Mouse (Mus musculus) embryonic fibroblast, embryonic 13.5 days (primary cell): ENCODE measurements around the gene Rnf208. TPM values are rescaled to one million over a fixed set of nuclear protein-coding genes. Genes with fewer than 3 reads are reported as not detected.
A peak's percentile ranks its signal among the peaks of the same experiment; 100 is the strongest.

Source experiments
- H3K27ac ChIP-seq: 2 replicates; pipeline ENCODE4 v1.5.1; 2012; ENCODE audit warnings: low read length, control low read depth, inconsistent platforms; ENCODE audit not compliant: insufficient read depth
- H3K4me1 ChIP-seq: 2 replicates; pipeline ENCODE4 v1.6.1; 2011; ENCODE audit warnings: low read length; ENCODE audit not compliant: control insufficient read depth, insufficient read depth
- H3K4me3 ChIP-seq: 2 replicates; pipeline ENCODE4 v1.5.1; 2011; ENCODE audit warnings: mild to moderate bottlenecking, control low read depth, low read length; ENCODE audit not compliant: insufficient read depth
- CTCF ChIP-seq: IDR thresholded peaks from 2 replicates; pipeline ENCODE4 v1.5.1; 2011; ENCODE audit warnings: mild to moderate bottlenecking, control low read depth, low read length, moderate library complexity, borderline replicate concordance; ENCODE audit not compliant: insufficient read depth
- POLR2A ChIP-seq: IDR thresholded peaks from 2 replicates; pipeline ENCODE4 v1.6.1; 2011; ENCODE audit warnings: low read depth, mild to moderate bottlenecking, control low read depth, low read length, moderate library complexity
- polyA plus RNA-seq: library from polyadenylated mRNA; stranded (reverse); fragments of >200 nt; gene quantifications from 2 replicates; pipeline ENCODE4 v1.2.4, GENCODE M21; 2011; ENCODE audit warnings: low read depth; ENCODE audit not compliant: missing spikeins, insufficient read length

Rnf208 gene
- polyA plus RNA-seq, 1 experiment: 0.42 TPM

- Histone ChIP-seq H3K27ac (peak within 1 kb of the TSS; percentile 98), H3K4me1 (peaks cover 3% of the 10 kb centered on the region; the same call in 1 of the 2 replicates), H3K4me3 (peak within 1 kb of the TSS; percentile 94)
- TF ChIP-seq POLR2A: peak; percentile 100
- TF ChIP-seq CTCF: no peak
Measured at GRCm38 (mm10) chr2:25224492-25224765, 17.6 kb upstream of the Rnf208 start, which contains the start of gene Tubb4b. Gene Tubb4b, minus strand, starts transcription at chr2:25224702.

- Histone ChIP-seq H3K4me3 (peak overlapping the region; percentile 54), H3K27ac (peak overlapping the region; percentile 98), H3K4me1 (peaks cover 3% of the 10 kb centered on the region; the same call in 1 of the 2 replicates)
- TF ChIP-seq CTCF (no peak), POLR2A (peak; percentile 66)
Measured at GRCm38 (mm10) chr2:25224766-25225752, 17.0 kb upstream of the Rnf208 start.

- H3K27ac ChIP-seq: peak overlapping the region; percentile 98
- H3K4me1 ChIP-seq: peaks cover 3% of the 10 kb centered on the region; the same call in 1 of the 2 replicates
- TF ChIP-seq CTCF (no peak), POLR2A (0 out of 2 replicates have a peak, but pooled peaks have one; percentile 17)
- H3K4me3 ChIP-seq: no peak overlapping the region; the same call in 1 of the 2 replicates
Measured at GRCm38 (mm10) chr2:25225811-25226379, 16.2 kb upstream of the Rnf208 start.

- Histone ChIP-seq H3K4me1 (peaks cover 3% of the 10 kb centered on the region; the same call in 1 of the 2 replicates), H3K27ac (no peak overlapping the region)
- TF ChIP-seq POLR2A (no peak), CTCF (no peak)
Measured at GRCm38 (mm10) chr2:25226864-25227263, 15.2 kb upstream of the Rnf208 start.

GRCm38 (mm10) chr2:25227406-25227805 lies 14.6 kb upstream of the Rnf208 start:
- Histone ChIP-seq H3K4me1 (peaks cover 3% of the 10 kb centered on the region; the same call in 1 of the 2 replicates), H3K27ac (no peak overlapping the region), H3K4me3 (no peak overlapping the region)
- TF ChIP-seq POLR2A: no peak
- TF ChIP-seq CTCF: no peak

More at GRCm38 (mm10) chr2:25226864-25227263, 15.2 kb upstream of the Rnf208 start:
- no peak overlapping the region for H3K4me3 ChIP-seq

GRCm38 (mm10) chr2:25228431-25228889 lies 13.6 kb upstream of the Rnf208 start:
- TF ChIP-seq CTCF: peak; percentile 90
- TF ChIP-seq POLR2A: no peak
- Histone ChIP-seq H3K27ac (no peak overlapping the region), H3K4me1 (peaks cover 3% of the 10 kb centered on the region; the same call in 1 of the 2 replicates), H3K4me3 (no peak overlapping the region)

- Histone ChIP-seq H3K4me1 (peaks cover 3% of the 10 kb centered on the region; the same call in 1 of the 2 replicates), H3K27ac (no peak overlapping the region), H3K4me3 (no peak overlapping the region)
- TF ChIP-seq POLR2A: no peak
- TF ChIP-seq CTCF: no peak
Measured at GRCm38 (mm10) chr2:25228995-25229530, 13.0 kb upstream of the Rnf208 start.

GRCm38 (mm10) chr2:25229582-25229981 lies 12.5 kb upstream of the Rnf208 start:
- Histone ChIP-seq H3K4me1 (peaks cover 3% of the 10 kb centered on the region; the same call in 1 of the 2 replicates), H3K4me3 (no peak overlapping the region), H3K27ac (no peak overlapping the region)
- no peak for TF ChIP-seq CTCF
- TF ChIP-seq POLR2A: no peak

GRCm38 (mm10) chr2:25230581-25230980 lies 11.5 kb upstream of the Rnf208 start:
- no peak overlapping the region for H3K27ac ChIP-seq
- H3K4me3 ChIP-seq: no peak overlapping the region
- TF ChIP-seq POLR2A: no peak
- no peak for TF ChIP-seq CTCF
- H3K4me1 ChIP-seq: peaks cover 2% of the 10 kb centered on the region; the same call in 1 of the 2 replicates
